Mouse (Mus musculus): ENCODE measurements at regions not wholly inside any gene's neighbourhood (a gene's known extent, or its start where the extent isn't known, plus 50 kb on each side); places are given as distances from the start of the nearest gene placed in this dataset.

- DNase-seq (ENCODE audit: low read depth, low spot score), result no peak
These were observed 1133.6 kb upstream of the Cited2 start for GRCm38 (mm10) chr10:16589399-16589798.

- no peak for DNase-seq (ENCODE audit: low read depth, low spot score)
These were observed 1130.1 kb upstream of the Cited2 start for GRCm38 (mm10) chr10:16592870-16593269.

- DNase-seq (ENCODE audit: low read depth, low spot score), result no peak
These were observed 1123.0 kb upstream of the Cited2 start for GRCm38 (mm10) chr10:16600041-16600440.

GRCm38 (mm10) chr10:16600551-16601224, 1122.3 kb upstream of the Cited2 start:
- no peak for DNase-seq (ENCODE audit: low read depth, low spot score)

GRCm38 (mm10) chr10:16601225-16601595, 1121.8 kb upstream of the Cited2 start:
- no peak for DNase-seq (ENCODE audit: low read depth, low spot score)

GRCm38 (mm10) chr10:16608339-16608738, 1114.7 kb upstream of the Cited2 start:
- DNase-seq (ENCODE audit: low read depth, low spot score), result no peak

GRCm38 (mm10) chr10:16618752-16619151, 1104.3 kb upstream of the Cited2 start:
- DNase-seq (ENCODE audit: low read depth, low spot score), result no peak

- no peak for DNase-seq (ENCODE audit: low read depth, low spot score)
These were observed 1103.4 kb upstream of the Cited2 start for GRCm38 (mm10) chr10:16619584-16619983.

- DNase-seq (ENCODE audit: low read depth, low spot score), result no peak
These were observed 1102.0 kb upstream of the Cited2 start for GRCm38 (mm10) chr10:16620804-16621559.

- DNase-seq (ENCODE audit: low read depth, low spot score), result no peak
These were observed 1100.2 kb upstream of the Cited2 start for GRCm38 (mm10) chr10:16622821-16623220.

GRCm38 (mm10) chr10:16633236-16633635, 1089.8 kb upstream of the Cited2 start:
- no peak for DNase-seq (ENCODE audit: low read depth, low spot score)

GRCm38 (mm10) chr10:16635463-16635862, 1087.6 kb upstream of the Cited2 start:
- no peak for DNase-seq (ENCODE audit: low read depth, low spot score)

- DNase-seq (ENCODE audit: low read depth, low spot score), result peak; percentile 0
These were observed 1086.0 kb upstream of the Cited2 start for GRCm38 (mm10) chr10:16637006-16637405.

- no peak for DNase-seq (ENCODE audit: low read depth, low spot score)
These were observed 1084.9 kb upstream of the Cited2 start for GRCm38 (mm10) chr10:16638111-16638510.

- no peak for DNase-seq (ENCODE audit: low read depth, low spot score)
These were observed 1082.9 kb upstream of the Cited2 start for GRCm38 (mm10) chr10:16640136-16640535.

GRCm38 (mm10) chr10:16650120-16650519, 1072.9 kb upstream of the Cited2 start:
- DNase-seq (ENCODE audit: low read depth, low spot score), result no peak

GRCm38 (mm10) chr10:16652450-16652849, 1070.6 kb upstream of the Cited2 start:
- DNase-seq (ENCODE audit: low read depth, low spot score), result no peak

GRCm38 (mm10) chr10:16664483-16664882, 1058.5 kb upstream of the Cited2 start:
- no peak for DNase-seq (ENCODE audit: low read depth, low spot score)

GRCm38 (mm10) chr10:16670286-16670685, 1052.7 kb upstream of the Cited2 start:
- no peak for DNase-seq (ENCODE audit: low read depth, low spot score)

GRCm38 (mm10) chr10:16681001-16681400, 1042.0 kb upstream of the Cited2 start:
- DNase-seq (ENCODE audit: low read depth, low spot score), result no peak

GRCm38 (mm10) chr10:16685352-16685751, 1037.7 kb upstream of the Cited2 start:
- no peak for DNase-seq (ENCODE audit: low read depth, low spot score)

GRCm38 (mm10) chr10:16706976-16707375, 1016.0 kb upstream of the Cited2 start:
- DNase-seq (ENCODE audit: low read depth, low spot score), result no peak

GRCm38 (mm10) chr10:16713143-16713542, 1009.9 kb upstream of the Cited2 start:
- no peak for DNase-seq (ENCODE audit: low read depth, low spot score)
